Mouse (Mus musculus) lung, postnatal 4 days (tissue): ENCODE measurements at regions not wholly inside any gene's neighbourhood (a gene's known extent, or its start where the extent isn't known, plus 50 kb on each side); places are given as distances from the start of the nearest gene placed in this dataset.

Experiments
- DNase-seq, 2 experiments: peaks; one replicate each; pipeline ENCODE4 v3.0.0; 2021

GRCm38 (mm10) chr14:64594811-64595522 is 490.9 kb downstream of the Prss52 start:
- DNase-seq: no peak

GRCm38 (mm10) chr14:64595523-64595889 is 491.4 kb downstream of the Prss52 start:
- DNase-seq: no peak

GRCm38 (mm10) chr14:64595891-64596290 is 491.8 kb downstream of the Prss52 start:
- no peak for DNase-seq

- no peak for DNase-seq
Measured at GRCm38 (mm10) chr14:64597218-64597617, 493.1 kb downstream of the Prss52 start.
